Mouse (Mus musculus): ENCODE measurements around the gene Ube2d1.
A peak's percentile ranks its signal among the peaks of the same experiment; 100 is the strongest.

DNA sequence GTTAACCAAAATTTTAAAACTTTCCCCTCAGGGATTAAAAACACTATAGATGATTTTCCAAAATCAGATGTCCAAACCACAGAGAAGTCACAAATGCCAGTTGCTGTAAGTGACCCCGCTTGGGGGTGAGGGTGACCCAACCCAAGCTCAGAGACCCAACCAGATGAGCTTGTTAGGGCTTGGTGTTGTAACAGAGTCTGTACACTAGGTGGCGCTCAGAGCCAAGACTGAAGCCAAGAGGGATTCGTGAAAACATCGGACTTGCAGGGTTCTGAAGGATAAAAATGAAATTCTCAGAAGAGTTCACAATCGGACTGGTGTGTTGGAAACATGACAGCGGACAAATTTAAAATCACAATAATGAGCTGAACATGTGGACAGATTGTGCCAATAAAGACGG, 41.7 kb upstream of the Ube2d1 start:
- TF ChIP-seq POLR2A (IDR thresholded peaks at IDR 0.05; ENCODE audit: borderline replicate concordance, control insufficient read depth, low read depth, low read length) (no peak), CTCF (IDR thresholded peaks at IDR 0.05; ENCODE audit: control insufficient read depth, insufficient read depth, low read length) (peak; percentile 91)
